Mouse (Mus musculus): ENCODE measurements around the gene Plpp2. TPM values are rescaled to one million over a fixed set of nuclear protein-coding genes. Genes with fewer than 3 reads are reported as not detected.
A peak's percentile ranks its signal among the peaks of the same experiment; 100 is the strongest.

Plpp2 gene
- 106 and 121 TPM in 2 replicates for polyA plus RNA-seq (2015; fragmentation: Nextera tagmentation; extraction: Ambion mirVana)

DNA sequence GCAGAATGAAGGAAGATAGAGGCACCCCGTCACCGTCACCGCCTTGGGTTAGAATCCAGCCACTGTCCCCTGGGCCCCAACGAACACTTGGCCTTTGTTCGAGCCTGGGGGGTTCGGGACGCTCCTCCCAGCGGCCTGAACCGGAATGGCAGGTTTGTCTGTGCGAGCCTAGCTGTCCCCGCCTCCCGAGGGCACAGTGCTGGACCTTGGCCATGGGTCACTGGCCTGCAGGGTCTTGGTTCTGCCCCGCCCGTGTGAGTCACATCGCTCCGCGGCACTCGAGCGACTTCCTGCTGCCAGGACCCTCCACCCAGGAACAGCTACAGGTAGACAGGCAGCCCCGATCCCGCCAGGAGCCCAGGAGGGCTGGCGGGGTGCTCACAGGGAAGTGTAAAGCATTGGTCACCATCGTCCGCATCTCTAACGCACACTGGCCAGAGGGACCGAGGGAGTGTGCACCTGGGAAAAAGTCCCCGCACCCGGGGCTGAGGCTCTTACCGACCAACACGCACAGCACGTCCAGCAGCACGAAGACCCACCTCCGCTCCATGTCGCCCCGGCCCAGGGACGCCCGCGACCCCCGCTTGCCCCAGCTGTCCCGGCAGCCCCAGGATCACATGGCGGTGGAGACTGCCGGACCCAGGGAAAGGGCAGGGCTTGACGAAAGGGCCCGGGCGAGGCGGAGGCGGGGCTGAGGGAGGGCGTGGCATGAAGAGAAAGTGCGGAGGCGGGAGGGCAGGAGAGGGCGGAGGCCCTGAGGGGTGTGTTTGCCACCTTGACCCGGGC, at the start of gene Plpp2:
Gene Plpp2, minus strand, starts transcription at position 671 of the 786 bp plus-strand sequence.
- Histone ChIP-seq H3K27ac (peak within 1 kb of the TSS; percentile 93), H3K4me1 (replicated peaks) (0 out of 2 replicates have a peak, but pooled peaks cover 8% of the 10 kb centered on the region), H3K9me3 (no peaks in the 10 kb centered on the region), H3K9ac (peak within 1 kb of the TSS; percentile 66), H3K36me3 (0 out of 2 replicates have a peak, but pooled peaks cover 6% of the 10 kb centered on the region), H3K4me2 (replicated peaks) (peak within 1 kb of the TSS; percentile 93), H3K4me3 (replicated peaks) (peak within 1 kb of the TSS; percentile 59), H3K27me3 (replicated peaks) (no peaks in the 10 kb centered on the region)
- ATAC-seq = peak; percentile 92
- under 1% methylated on average over 52 of the region's 52 CpGs for whole genome bisulfite sequencing

DNA sequence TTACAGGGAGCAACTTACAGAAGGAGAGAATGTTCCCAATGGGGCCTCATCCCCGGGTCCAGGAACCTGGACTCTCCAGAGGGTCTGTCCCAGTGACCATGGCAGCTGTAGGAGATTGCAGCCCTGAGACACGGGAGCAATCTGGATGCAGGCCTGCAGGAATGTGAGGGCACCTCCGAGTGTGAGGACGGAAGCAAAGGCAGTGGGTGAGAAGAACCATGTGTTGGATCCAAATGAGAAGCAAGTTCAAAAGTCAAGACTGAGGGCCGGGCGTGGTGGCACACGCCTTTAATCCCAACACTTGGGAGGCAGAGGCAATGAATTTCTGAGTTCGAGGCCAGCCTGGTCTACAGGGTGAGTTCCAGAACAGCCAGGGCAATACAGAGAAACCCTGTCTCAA, 47.9 kb upstream of the Plpp2 start:
- Histone ChIP-seq H3K4me3 (replicated peaks) (no peak overlapping the region), H3K9me3 (no peaks in the 10 kb centered on the region), H3K36me3 (no peaks in the 10 kb centered on the region), H3K4me2 (replicated peaks) (no peak overlapping the region), H3K27ac (no peak overlapping the region), H3K27me3 (replicated peaks) (no peaks in the 10 kb centered on the region), H3K9ac (no peak overlapping the region), H3K4me1 (replicated peaks) (no peaks in the 10 kb centered on the region)
- WGBS = 81% methylated on average over 8 of the region's 8 CpGs
- no peak for ATAC-seq

DNA sequence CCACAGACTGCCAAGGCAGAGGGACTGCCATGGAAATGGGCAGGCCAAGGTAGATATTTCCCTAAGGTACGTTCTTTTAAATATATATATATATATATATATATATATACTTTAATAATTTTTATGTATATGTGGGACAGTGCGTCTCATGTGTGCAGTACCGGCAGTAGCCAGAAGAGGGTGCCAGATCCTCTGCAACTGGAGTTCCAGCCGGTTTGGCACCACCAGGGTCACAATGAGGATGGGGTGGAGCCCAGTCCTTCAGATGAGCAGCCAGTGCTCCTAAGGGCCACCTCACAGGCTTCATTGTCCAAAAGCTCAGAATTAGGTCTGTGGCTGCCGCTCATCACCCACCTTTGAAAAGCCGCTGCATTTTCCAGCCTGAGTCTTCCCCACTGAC, 47.2 kb upstream of the Plpp2 start:
- WGBS = 48% methylated on average over 6 of the region's 6 CpGs
- Histone ChIP-seq H3K4me1 (replicated peaks) (no peaks in the 10 kb centered on the region), H3K9ac (no peak overlapping the region)

DNA sequence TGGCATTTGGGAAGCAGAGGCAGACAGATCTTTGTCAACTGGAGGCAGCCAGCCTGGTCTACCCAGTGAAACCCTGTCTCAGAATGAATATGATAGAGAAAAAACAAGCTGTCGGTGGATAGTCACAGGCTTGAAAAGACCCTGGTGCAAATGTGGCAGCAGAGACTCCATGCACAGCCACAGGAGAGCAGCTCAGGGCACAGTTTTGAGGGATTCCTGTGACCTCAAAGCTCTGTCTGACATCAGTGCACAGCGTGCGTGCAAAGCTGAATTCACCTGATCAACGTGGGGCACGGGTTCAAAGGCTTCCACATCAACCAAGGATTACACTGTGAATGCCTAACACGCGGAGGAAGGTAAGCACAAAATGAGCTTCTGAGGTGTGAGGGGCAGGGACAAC, 46.8 kb upstream of the Plpp2 start:
- no peaks in the 10 kb centered on the region for H3K4me1 ChIP-seq (replicated peaks)
- no peak for ATAC-seq
- WGBS = 73% methylated on average over 7 of the region's 7 CpGs
- H3K27me3 ChIP-seq (replicated peaks) = no peaks in the 10 kb centered on the region
- H3K4me3 ChIP-seq (replicated peaks) = no peak overlapping the region
- H3K4me2 ChIP-seq (replicated peaks) = no peak overlapping the region
- no peaks in the 10 kb centered on the region for H3K36me3 ChIP-seq
- no peak overlapping the region for H3K27ac ChIP-seq
- no peak overlapping the region for H3K9ac ChIP-seq
- H3K9me3 ChIP-seq = no peaks in the 10 kb centered on the region

More for the DNA sequence above, 47.2 kb upstream of the Plpp2 start:
- Histone ChIP-seq H3K4me3 (replicated peaks) (no peak overlapping the region), H3K36me3 (no peaks in the 10 kb centered on the region), H3K4me2 (replicated peaks) (no peak overlapping the region), H3K9me3 (no peaks in the 10 kb centered on the region), H3K27ac (no peak overlapping the region), H3K27me3 (replicated peaks) (no peaks in the 10 kb centered on the region)
- ATAC-seq = no peak

GRCm38 (mm10) chr10:79579781-79580180, 46.2 kb upstream of the Plpp2 start:
- no peak overlapping the region for H3K27ac ChIP-seq
- ATAC-seq = no peak
- no peaks in the 10 kb centered on the region for H3K36me3 ChIP-seq
- no peak overlapping the region for H3K9ac ChIP-seq
- no peak overlapping the region for H3K4me2 ChIP-seq (replicated peaks)
- H3K9me3 ChIP-seq = no peaks in the 10 kb centered on the region
- 77% methylated on average over 12 of the region's 12 CpGs for WGBS
- no peak overlapping the region for H3K4me3 ChIP-seq (replicated peaks)
- no peaks in the 10 kb centered on the region for H3K27me3 ChIP-seq (replicated peaks)
- H3K4me1 ChIP-seq (replicated peaks) = no peaks in the 10 kb centered on the region

GRCm38 (mm10) chr10:79578891-79579290, 45.3 kb upstream of the Plpp2 start:
- H3K4me1 ChIP-seq (replicated peaks) = no peaks in the 10 kb centered on the region
- H3K27ac ChIP-seq = no peak overlapping the region
- H3K4me3 ChIP-seq (replicated peaks) = no peak overlapping the region
- H3K9me3 ChIP-seq = no peaks in the 10 kb centered on the region
- no peak for ATAC-seq
- no peak overlapping the region for H3K4me2 ChIP-seq (replicated peaks)
- H3K9ac ChIP-seq = no peak overlapping the region
- no peaks in the 10 kb centered on the region for H3K36me3 ChIP-seq
- H3K27me3 ChIP-seq (replicated peaks) = no peaks in the 10 kb centered on the region
- whole genome bisulfite sequencing = 73% methylated on average over 7 of the region's 7 CpGs

DNA sequence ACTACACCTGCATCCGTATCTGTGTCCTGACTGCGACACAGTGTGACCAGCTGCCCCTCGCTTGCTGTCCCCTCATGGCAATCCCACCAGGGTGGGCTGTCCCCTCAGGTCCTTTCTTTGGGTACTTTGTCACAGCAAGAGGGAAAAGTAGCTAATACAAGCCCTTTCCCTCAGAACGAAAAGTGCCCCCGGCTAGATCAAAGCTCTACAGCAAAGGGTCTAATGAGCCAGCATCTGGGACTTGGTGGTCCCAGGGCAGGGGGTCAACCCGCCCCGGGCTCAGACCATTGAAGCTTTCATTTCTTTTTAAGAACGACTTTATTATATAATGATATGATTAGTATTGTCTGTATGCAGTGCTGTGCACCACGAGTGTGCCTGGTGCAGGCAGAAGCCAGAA, 44.7 kb upstream of the Plpp2 start:
- H3K9ac ChIP-seq = no peak overlapping the region
- no peak for ATAC-seq
- no peak overlapping the region for H3K4me2 ChIP-seq (replicated peaks)
- no peaks in the 10 kb centered on the region for H3K4me1 ChIP-seq (replicated peaks)
- no peaks in the 10 kb centered on the region for H3K36me3 ChIP-seq
- 76% methylated on average over 9 of the region's 9 CpGs for WGBS
- H3K27ac ChIP-seq = no peak overlapping the region
- no peak overlapping the region for H3K4me3 ChIP-seq (replicated peaks)
- H3K27me3 ChIP-seq (replicated peaks) = no peaks in the 10 kb centered on the region
- no peaks in the 10 kb centered on the region for H3K9me3 ChIP-seq

DNA sequence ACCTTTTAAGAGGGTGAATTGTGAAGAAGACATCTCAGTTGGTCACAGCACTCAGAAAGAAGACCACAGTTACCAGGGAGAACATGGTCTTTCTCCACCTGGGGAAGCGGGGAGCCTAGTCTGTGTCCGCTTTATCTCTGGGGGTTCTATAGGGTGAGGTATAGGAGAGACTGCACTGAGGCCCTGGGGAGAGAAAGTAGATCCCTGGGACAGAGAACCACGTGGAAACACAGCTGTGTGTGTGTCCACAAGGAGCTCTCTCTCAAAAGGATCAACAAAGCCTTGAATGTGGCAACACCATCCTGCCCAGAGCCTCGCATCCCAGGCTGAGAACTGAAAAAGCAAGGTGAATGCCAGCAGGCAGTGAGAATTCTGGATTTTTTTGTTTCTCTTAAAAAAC, 43.8 kb upstream of the Plpp2 start:
- Histone ChIP-seq H3K4me3 (replicated peaks) (no peak overlapping the region), H3K9me3 (no peaks in the 10 kb centered on the region), H3K27me3 (replicated peaks) (no peaks in the 10 kb centered on the region), H3K36me3 (no peaks in the 10 kb centered on the region), H3K27ac (no peak overlapping the region), H3K9ac (no peak overlapping the region), H3K4me1 (replicated peaks) (no peaks in the 10 kb centered on the region), H3K4me2 (replicated peaks) (no peak overlapping the region)
- no peak for ATAC-seq
- 74% methylated on average over 4 of the region's 4 CpGs for WGBS

- Histone ChIP-seq H3K27me3 (replicated peaks) (no peaks in the 10 kb centered on the region), H3K4me2 (replicated peaks) (no peak overlapping the region), H3K4me3 (replicated peaks) (no peak overlapping the region), H3K27ac (no peak overlapping the region), H3K9me3 (no peaks in the 10 kb centered on the region), H3K9ac (no peak overlapping the region), H3K4me1 (replicated peaks) (no peaks in the 10 kb centered on the region), H3K36me3 (no peaks in the 10 kb centered on the region)
- WGBS = 65% methylated on average over 6 of the region's 6 CpGs
- ATAC-seq = no peak
Observed at GRCm38 (mm10) chr10:79575754-79576153, 42.2 kb upstream of the Plpp2 start.

DNA sequence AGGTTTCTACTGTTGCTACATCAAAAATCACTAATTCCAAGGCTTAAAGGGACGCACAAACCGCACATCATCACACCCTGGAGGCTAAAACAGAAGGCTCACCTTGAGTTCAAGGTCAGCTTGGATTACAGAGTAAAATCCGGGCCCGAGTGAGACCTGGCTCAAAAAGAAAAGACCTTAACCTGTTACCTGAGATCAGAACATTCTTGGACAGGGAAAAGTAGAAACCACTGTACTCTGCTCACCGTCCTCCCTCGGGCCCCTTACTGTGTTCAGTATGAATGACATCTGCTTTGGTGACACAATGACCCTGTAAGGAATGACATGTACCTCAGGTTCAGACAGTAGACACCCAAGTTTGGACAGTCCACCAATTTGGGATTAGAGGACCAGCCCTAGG, 41.2 kb upstream of the Plpp2 start:
- no peak overlapping the region for H3K27ac ChIP-seq
- no peak for ATAC-seq
- H3K4me3 ChIP-seq (replicated peaks) = no peak overlapping the region
- WGBS = 87% methylated on average over 6 of the region's 6 CpGs
- H3K36me3 ChIP-seq = no peaks in the 10 kb centered on the region
- H3K4me2 ChIP-seq (replicated peaks) = no peak overlapping the region
- no peaks in the 10 kb centered on the region for H3K4me1 ChIP-seq (replicated peaks)
- H3K27me3 ChIP-seq (replicated peaks) = no peaks in the 10 kb centered on the region
- H3K9ac ChIP-seq = no peak overlapping the region
- H3K9me3 ChIP-seq = no peaks in the 10 kb centered on the region

- H3K4me2 ChIP-seq (replicated peaks) = no peak overlapping the region
- no peaks in the 10 kb centered on the region for H3K27me3 ChIP-seq (replicated peaks)
- H3K4me1 ChIP-seq (replicated peaks) = no peaks in the 10 kb centered on the region
- WGBS = 77% methylated on average over 8 of the region's 8 CpGs
- H3K36me3 ChIP-seq = no peaks in the 10 kb centered on the region
- no peak overlapping the region for H3K4me3 ChIP-seq (replicated peaks)
- no peak overlapping the region for H3K27ac ChIP-seq
- H3K9me3 ChIP-seq = no peaks in the 10 kb centered on the region
- H3K9ac ChIP-seq = no peak overlapping the region
- no peak for ATAC-seq
Observed at GRCm38 (mm10) chr10:79574350-79574749, 40.8 kb upstream of the Plpp2 start.

DNA sequence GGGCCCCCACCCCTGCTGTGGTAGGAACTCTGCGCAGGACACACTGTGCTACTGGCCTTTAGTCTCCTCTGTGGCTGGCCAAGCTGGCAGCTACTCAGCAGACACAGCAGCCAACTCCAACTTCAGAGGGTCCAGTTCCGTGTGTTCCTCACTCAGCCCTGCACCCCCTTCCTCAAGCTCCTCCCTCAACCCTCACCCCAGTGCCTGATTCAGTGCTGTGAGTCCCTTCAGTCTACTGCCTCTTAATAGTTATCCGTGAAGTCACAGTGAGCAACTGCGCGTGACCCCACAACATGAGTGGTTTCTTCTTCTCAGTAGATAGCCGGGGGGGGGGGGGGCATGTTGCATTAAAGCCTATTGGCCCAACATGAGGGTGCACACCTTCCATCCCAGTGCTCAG, 40.0 kb upstream of the Plpp2 start:
- no peak overlapping the region for H3K9ac ChIP-seq
- H3K4me3 ChIP-seq (replicated peaks) = no peak overlapping the region
- 87% methylated on average over 6 of the region's 6 CpGs for WGBS
- no peaks in the 10 kb centered on the region for H3K27me3 ChIP-seq (replicated peaks)
- H3K4me1 ChIP-seq (replicated peaks) = no peaks in the 10 kb centered on the region
- H3K4me2 ChIP-seq (replicated peaks) = no peak overlapping the region
- no peaks in the 10 kb centered on the region for H3K36me3 ChIP-seq
- no peaks in the 10 kb centered on the region for H3K9me3 ChIP-seq
- H3K27ac ChIP-seq = no peak overlapping the region
- no peak for ATAC-seq

DNA sequence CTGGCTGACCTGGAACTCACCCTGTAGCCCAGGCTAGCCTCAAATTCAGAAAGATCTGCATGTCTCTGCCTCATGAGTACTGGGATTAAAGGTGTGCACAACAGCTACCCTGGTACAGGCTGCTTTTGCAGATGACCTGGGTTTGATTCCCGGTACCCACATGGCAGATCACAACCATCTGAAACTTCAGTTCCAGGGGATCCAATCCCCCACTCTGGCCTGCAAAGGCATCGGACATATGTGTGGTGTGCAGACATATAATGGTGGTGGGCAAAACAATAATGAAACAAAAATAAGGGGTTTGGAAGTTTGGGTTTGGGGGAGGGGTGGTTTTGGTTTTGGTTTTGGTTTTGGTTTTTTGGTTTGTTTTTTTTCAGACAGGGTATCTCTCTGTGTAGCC, 37.7 kb upstream of the Plpp2 start:
- Histone ChIP-seq H3K4me3 (replicated peaks) (no peak overlapping the region), H3K4me1 (replicated peaks) (no peaks in the 10 kb centered on the region), H3K27ac (no peak overlapping the region), H3K9me3 (no peaks in the 10 kb centered on the region), H3K4me2 (replicated peaks) (no peak overlapping the region), H3K9ac (no peak overlapping the region), H3K27me3 (replicated peaks) (no peaks in the 10 kb centered on the region), H3K36me3 (no peaks in the 10 kb centered on the region)
- 88% methylated on average over 2 of the region's 2 CpGs for WGBS
- ATAC-seq = no peak
